Mouse (Mus musculus) frontal cortex, postnatal 14 days (tissue): ENCODE measurements at regions not wholly inside any gene's neighbourhood (a gene's known extent, or its start where the extent isn't known, plus 50 kb on each side); places are given as distances from the start of the nearest gene placed in this dataset.
A peak's percentile ranks its signal among the peaks of the same experiment; 100 is the strongest.

Experiments
- DNase-seq, 2 experiments: peaks; one replicate each; pipeline ENCODE4 v3.0.0; 2022; ENCODE audit warnings: low spot score in 2 of 2

DNA sequence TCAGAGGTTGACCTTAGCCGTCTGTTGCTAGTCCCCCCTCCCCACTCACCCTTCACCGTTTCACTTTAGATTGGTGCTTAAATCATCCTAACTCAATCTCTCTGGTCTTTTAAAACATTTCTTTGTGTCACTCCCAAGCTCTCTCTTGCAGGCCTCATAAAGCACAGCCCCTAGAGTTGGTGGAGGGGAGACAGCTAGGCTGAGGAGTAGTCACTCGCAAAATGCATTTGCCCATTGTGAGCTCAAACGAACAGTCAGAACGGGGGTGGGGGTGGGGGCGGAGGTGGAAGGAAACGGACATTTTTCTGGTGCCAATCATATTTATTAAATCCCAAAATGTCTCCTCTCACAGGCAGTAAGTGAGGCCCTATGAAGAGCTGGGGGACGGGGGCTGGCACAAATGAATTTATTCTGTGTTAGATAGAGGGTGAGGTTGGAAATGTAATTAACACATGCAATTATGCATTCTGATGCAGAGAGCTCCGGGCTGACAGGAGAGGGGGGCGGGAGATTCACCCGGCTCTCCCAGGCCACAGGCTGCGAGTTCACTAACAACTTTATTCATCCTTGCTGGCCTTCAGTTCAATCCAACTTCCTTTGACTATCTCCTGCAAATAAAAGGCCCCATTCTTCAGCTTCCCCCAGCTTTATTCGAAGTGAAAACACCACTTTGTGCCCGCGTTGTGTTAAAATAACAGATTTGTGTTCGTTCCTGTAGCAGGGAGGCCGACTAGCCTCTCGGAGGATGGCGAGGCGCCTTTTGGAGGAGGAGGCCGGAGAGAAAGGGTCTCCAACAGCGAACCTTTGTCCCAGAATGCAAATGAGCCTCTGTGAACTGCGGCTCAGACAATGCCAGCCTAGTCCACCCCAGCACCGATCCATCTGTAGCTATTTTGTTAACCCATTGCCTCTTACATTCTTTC is 223.7 kb upstream of the Irx5 start:
- DNase-seq: peak; percentile 22 to 24

DNA sequence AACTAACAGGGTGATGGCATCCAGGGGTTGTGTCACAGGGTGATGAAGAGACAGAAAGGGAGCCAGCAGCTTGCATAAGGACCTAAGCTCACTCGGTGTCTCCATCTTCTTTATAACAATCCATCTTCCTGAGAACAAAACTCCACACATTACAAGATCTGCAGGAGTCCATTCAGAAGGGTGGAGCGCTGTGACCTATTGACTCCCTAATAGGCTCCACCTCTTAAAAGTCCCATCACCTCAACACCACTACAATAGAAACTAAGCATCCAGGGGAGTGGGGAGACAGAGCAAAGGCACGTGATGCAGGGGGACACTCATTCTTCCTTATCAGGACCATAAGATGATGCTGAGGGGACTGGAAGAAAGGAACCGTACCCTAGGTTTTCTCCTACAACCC is 224.5 kb upstream of the Irx5 start:
- DNase-seq: no peak

DNA sequence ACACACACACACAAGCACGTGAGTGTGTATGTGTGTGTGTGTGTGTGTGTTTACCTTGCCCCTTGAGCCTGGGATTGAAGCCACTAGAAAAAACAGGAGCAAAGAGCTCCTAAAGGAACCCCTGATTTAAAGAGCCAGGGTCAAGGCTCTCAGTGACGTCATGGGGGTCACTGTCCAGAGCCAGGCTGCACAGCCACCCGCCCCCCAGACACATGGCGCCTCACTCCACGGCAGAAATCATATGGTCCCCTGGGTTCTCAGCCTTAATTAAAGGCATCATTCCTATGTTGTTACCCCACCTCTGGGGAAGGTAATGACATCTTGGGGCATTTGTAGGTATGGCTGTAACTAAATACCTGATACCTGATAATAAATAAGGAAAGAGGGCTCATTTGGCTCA is 224.9 kb upstream of the Irx5 start:
- DNase-seq: no peak

DNA sequence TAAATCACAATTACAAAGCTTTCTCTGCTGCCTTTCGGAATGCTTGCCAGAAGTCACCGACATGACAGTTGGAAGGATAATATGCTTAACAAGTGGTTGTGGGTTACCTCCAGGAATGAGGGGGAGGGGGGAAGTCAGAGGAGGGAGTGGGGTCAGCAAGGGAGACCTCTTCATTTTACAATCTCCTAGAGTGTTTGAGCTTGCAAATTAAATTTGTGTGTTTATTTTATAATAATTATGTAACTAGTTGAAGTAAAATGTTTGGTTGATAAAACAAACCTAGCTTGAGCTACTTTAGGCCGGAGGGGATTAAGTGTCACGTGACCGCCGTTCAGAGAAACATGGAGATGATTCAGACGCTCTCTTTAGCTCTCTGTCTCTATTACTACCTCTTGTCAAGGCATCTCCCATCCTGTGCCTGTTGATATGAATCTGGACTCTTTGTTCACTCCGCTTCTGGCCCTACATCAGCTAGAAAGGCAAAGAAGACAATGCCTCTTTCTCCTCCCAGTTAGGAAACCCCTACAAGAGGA is 227.3 kb upstream of the Irx5 start:
- no peak for DNase-seq

DNA sequence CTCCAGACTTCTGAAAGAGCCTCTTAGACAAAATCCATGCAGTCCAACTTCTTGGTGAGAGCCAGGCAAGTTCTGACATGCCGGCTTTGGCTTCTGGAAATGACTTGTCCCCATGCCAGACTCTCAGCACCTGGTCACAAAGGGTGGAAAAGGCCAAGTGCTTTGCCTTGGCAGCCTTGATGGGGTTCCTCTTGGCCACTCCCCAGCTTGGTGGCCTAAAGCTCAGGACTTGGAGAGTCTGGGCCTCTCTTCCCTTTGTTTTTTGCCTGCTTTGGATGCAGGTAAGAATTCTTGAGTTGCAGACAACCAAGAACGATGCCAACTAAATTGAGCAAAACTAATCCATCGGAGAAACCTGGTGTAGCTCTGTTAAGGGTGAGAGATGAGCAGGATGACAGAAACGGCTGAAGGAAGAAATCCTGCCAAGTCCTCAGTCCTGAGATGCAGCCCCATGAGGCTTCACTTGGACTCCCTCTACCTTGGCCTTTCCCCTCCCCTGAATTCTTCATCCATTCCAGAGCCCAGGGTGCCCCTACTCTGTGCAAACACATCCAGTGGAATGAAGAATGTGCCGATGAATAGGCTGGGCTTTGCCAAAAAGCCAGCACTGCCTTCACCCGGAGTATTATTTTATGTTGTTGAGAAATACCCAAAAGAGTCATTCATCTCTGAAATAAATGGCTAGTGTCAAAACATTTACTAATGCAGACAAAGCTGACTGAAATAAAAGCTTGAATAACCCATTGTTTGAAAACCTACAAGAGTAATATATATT is 228.0 kb upstream of the Irx5 start:
- no peak for DNase-seq

DNA sequence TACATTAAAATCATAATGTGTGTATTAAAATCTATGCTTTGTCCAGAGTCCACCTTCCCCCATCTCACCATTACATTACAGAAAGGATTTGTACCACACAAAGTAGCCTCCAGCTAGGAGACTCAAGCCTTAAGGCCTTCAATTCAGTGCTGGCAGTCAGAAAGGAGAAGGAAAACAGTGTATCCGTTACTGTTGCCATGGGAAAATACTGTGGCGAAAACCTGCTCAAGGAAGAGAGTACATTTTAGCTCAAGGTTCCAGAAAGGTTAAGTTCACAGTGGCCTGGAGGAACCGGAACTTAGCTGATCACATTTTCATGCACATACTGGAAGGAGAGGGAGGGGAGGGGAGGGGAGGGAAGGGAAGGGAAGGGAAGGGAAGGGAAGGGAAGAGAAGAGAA is 231.8 kb upstream of the Irx5 start:
- no peak for DNase-seq

DNA sequence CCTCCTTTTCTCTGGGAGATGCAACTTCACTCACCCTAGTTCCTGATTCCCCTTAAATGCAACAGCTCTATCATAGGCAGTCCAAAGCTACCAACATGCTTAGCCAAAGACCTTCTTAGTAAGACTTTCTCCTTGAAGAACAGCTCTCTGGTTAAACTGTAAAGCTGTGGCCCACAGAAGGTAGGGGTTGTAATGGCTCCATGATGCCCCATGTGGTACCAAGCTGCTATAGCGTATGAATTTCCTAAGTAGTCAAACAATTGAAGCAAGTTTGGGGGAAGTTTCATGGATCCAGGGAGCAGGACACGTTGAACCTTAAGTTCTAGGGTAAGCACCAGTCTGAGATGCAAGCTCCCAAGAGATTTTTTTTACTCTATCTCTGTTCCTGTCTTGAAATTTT is 236.1 kb upstream of the Irx5 start:
- no peak for DNase-seq

DNA sequence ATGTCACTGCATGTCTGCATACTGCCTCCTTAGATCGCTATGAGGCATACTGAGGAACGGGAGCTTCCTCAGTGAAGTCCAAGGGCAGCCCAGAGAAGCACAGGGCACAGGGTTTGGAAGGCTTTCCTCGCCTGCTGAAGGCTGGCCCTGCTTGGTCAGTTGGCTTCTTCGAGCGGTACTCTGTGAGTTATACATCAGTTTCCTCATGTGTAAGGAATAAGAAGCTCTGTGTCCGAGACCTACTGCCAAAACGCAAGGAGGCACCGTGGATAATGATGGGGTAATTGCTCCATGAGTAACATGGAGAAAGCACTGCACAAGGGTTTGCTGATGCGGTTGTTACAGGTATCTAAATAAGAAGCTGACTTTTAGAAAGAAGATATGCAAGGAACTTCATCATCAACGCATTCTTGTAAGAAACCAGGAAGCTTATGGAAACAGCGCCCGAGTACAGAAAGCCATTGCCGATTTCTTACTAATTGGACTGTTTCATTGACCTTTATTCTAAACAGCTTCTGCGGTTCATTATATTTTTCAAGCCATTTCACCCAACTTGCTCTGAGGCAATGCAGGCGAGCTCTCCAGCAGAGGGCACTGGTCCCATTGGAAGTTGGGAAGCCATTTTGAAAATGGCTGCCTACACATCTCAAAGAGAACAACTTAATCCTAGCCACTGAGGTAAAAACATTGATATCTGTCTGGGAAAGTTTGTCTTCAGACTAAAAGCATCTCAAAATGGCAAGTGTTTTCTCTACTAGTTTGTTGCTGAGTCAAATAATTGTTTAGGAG is 241.8 kb upstream of the Irx5 start:
- DNase-seq: no peak

DNA sequence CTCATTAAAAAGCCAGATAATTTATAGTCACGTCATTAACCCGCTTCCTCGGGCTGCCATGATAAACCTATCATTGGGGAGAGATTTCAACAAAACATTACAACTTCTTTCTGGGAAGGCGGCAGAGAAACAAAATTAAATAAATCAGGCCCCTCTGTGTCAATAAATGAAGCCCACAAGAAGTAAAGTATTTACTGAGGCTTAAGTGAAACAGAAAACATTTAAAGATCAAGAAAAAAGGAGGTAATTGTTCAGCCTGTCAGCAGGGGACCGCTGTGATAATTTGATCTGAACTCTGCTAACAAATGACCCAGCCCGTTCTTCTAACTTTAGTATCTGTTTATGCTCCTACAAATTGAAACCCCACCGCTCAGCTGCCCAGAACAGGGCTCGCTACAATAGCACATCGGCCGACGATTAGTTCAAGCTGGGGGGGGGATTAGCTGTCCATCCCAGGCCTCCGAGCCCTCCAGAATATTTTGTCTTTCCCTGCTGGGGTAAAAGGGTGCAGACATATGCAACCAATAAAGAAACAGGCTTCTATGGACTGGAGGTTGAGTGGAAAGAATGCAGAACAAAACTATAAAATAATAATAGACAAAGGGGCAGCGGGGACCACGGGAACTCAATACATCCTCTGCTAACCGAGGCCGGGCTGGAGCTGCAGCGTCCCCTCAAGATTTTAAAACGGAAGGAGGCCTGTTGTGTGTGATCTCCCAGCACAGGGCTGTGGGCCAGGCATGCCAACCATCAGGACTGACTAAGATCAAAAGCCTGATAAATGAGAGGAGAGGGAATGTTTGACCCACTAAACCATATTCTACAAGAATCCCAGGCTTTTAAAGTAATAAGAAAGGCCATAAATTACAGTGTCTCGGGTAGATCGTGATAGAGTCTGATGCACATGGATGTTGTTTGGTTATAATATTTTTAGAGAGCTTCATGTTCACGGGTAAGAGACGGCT is 242.8 kb upstream of the Irx5 start:
- DNase-seq: no peak

DNA sequence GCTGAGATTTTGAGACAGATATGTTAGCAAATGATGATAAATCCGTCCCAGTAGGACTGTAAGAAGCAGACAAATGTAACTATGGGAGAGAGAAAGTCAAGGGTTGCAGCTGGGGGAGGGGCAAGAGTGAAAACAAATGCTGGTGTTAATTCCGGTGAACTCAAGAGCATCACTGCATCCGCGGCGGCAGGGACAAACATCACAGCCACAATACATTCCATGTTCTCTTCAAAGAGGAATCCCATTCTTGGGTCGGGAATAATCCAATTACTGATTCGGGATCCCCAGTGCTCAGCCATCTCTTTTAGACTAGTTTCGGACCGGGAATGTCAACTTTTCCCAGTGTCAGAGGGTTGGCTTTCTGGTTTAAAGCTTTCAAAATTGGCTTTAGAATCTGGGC is 243.5 kb upstream of the Irx5 start:
- DNase-seq: no peak

DNA sequence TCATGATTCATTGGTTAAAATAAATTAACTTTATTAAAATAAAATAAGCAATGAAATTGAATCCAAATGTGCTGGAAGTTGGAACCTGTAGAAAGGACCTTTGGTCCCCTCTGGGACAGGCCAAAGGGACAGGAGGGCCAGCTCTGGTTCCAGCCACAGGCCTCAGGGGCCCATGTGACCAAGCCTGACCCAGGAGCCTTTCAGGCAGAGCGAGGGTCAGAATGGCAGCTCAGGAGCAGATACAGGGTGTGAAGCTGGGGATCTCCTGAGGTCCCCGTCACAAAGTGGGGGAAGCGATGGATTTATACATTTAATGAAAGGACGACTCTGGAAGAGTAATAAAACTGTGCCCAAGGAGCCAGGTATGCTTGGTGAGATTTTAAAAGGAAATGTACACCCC is 244.0 kb upstream of the Irx5 start:
- DNase-seq: no peak

DNA sequence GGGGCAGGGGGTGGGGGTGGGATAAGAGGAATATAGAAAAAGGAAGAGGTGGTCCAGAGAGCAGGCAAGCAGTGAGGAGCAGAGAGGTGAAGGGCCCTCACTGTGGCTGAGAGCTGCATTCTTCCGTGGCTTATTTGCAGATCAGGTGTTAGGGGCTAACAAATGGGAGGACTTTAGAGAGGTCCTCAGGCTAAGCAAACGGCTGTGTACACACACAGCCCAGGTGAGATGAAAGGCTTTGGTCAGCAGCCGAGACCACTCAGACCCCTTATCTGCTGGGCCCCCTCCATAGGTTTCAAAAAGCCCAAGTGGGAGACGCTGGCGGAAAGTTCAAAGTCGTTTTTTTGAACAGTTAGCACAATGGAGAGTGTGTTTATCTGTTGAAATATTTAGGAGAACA is 252.9 kb upstream of the Irx5 start:
- no peak for DNase-seq

DNA sequence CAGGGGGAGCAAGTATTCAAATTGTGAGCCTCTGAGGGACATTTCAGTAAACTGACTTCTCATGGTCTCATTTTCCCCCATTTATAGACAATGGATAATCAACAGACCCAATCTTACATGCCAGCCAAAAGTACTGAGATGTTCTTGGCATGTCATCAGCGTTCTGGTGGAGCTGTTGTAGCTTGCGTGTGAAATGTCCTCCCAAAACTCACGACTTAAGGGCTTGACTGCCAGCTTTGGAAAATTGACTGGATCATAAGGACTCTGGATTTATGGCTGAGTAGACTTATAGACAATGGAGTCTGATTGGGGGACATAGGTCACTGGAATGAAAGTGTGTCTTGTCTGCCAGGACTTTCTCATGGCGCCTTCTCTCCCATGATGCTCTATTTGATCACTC is 254.9 kb upstream of the Irx5 start:
- DNase-seq: no peak

DNA sequence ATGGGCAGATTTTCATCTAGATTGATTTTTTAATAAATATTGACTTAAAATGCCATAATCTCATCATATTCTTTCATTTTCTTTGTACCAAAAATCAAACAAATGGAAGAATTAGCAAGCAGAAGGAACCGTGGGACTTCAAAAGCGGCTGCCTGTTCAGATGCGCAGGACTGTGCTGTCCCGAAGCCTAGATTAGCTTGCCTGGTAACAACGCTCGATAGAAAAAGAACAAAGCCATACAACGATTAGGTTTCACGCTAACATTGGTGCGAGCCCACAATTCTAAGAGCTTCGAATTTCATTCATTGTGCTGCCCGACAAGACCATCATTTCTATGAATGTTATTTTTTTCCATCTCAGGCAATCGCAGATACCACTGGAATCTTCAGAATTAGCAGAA is 262.1 kb upstream of the Irx5 start:
- no peak for DNase-seq

DNA sequence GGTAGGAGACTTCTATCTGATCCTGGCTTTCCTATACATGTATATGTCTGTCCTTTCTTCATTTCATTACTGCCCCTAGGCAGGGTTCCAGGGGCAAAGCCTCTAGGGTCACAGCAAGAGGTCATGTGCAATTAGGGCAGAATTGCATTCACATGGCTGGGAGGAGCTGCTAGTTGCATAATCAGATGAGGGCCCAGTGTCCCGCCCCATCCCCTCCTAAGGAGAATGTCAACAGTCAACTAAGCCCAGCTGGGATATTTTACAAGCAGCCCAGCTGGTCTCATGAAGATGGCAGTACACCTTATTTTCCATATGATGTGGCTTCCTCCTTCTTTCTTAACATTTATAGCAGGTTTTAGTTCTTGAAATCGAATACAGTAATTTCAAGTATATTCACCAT is 273.3 kb upstream of the Irx5 start:
- no peak for DNase-seq

DNA sequence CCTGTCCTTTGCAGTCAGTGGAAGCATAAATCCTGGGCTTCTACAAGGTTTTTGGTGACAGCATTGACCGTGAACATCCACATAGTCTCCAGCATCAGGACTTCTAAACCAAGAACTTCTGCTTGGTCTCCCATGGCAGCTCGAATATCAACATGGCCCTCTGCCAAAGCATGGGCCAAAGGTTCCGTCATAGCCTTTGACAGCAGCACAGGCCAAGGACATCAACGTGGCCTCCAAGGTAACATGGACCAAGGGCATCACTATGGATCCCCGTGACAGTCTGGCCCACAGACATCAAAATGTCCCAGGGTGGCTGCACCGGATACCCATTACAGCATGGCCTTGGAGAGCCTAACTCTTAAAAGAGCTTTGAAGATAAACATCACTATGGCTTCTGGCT is 275.5 kb upstream of the Irx5 start:
- no peak for DNase-seq

DNA sequence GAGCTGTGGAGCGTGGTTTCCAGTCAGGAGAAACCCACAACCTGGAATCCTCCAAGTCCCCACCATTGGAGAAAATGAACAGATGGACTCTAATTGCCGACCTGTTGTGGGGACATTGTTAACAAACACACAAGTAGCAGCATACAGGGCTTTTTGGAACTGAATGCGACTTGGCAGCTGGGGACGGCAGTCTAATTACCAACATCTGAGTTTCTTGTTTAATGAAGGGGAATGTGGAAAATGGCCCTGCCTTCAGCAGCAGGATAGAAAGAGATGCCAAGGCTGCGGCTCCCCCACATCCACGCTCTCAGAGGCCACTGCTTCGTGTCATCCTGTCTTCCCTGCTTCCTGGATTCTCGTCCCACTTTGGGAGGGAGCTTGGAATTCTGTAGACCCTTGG is 276.6 kb upstream of the Irx5 start:
- DNase-seq: peak; percentile 4

DNA sequence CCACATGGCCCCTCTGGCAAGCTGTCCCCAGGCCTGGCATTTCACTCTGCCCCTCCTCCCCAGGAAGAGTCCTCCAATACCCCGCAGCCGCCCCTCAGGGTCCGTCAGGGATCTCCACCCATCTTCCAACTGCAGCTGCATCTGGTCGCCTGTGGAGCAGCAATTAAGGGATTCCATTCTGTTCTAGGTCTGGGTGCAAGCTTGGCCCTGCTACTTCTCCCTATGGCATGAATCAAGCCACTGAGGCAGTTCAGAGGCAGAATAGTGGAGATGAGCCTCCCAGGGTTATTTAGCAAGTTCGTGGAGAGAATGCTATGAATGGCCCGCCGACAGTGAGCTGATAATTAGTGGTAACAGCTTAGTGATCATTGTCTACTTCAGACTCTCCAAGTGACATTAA is 275.7 kb upstream of the Irx3 start:
- no peak for DNase-seq

DNA sequence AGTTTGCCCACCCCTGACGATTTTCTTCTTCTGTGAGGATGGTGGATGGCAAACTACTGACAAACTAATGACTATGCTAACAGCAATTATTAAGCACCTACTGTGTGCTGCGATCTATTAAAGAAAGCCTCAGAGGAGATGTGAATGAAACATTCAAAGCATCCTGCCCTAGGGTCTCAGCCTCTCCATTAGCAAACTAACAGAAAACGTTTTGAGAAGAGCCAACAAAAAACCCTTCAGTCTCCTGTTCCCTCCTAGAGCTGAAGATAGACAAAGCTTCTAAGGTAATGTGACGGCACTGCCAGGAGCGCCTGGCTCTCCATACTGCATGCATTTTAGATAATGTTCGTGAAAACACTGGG is 270.4 kb upstream of the Irx3 start:
- DNase-seq: no peak

DNA sequence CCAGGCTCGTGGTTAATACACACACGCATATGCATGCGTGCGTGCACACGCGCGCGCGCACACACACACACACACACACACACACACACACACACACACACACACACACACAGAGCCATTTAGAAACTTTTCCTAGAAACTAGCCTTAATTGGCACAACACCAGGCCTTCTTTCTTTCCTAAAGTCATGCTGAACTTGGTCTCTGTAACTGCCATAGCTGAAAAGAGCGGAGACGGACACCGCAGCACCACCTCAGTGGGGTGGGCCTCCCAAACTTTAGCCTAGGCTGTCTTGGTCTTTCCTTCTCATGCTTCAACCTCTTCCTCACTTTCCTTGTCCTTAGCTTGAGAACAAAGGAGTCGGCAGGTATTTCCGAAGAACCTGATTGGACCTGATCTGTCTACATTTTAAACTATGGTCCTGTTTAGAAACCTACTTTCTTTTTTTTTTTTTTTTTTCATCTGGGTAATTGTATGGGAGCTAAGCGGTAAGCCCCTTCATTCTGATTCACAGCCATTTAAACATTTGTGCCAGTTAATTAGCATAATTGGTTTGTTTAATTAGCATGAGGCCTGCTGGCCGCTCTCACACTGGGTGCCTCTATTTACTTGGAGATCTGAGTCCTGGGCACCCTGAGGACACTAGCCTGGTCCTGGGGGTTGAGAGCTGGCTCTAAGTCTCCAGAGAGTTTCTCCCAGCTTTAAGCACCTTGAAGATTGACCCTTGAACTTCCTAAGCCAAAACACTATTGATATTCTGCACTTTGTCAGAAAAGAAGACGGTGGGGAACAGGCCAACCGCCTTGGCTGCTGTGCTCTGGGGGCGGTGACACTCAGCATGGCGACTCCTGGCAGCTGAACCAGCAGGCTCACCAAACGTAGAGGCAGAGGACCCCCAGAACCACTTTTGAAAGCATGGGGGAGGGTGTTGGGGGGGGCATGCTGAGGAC is 269.7 kb upstream of the Irx3 start:
- no peak for DNase-seq
